Mouse (Mus musculus): ENCODE measurements around the gene Mtg1. TPM values are rescaled to one million over a fixed set of nuclear protein-coding genes. Genes with fewer than 3 reads are reported as not detected.

Mtg1 gene
- 15.7 and 16.2 TPM in 2 replicates for polyA plus RNA-seq (2012; rRNA removed)

DNA sequence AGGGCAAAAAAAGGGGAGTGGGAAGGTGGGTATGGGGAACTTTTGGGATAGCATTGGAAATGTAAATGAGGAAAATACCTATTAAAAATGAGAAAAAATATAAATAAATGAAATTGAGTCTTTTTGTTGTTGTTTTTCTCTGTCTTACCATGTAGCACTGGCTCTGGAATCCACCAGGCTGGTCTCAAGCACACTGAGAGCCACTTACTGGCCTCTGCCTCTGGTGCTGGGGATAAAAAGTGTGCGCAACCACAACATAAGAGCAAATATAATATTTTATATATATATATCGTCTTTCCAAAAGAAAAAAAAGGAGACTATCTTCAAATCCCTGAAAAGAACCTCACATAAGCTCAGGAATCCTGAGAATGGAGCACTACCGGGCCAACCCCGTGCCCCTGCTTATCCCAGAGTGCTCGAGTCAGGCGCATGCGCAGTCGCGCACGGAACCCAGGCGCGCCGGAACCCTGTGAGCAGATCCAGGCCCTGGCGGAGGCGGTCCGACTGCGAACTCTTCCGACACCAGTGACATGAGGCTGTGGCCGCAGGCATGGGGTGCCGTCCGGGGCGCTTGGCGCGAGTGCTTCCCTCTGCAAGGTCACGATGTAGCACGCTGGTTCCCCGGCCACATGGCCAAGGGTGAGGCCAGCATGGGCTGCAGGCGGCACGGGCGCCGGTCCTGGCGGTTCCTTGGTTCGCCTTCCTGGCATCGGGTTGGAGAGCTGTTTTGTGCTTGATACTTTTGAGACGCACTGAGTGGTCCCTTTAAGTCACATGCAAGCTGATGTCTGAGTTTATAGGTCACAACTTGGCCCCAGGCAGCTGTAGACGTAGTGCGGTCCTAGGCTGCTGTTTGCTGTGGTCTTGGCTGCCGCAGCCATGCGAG lies at the start of gene Mtg1:
Mtg1 (plus strand) TSS at position 430 of the 886 bp plus-strand sequence.

DNA sequence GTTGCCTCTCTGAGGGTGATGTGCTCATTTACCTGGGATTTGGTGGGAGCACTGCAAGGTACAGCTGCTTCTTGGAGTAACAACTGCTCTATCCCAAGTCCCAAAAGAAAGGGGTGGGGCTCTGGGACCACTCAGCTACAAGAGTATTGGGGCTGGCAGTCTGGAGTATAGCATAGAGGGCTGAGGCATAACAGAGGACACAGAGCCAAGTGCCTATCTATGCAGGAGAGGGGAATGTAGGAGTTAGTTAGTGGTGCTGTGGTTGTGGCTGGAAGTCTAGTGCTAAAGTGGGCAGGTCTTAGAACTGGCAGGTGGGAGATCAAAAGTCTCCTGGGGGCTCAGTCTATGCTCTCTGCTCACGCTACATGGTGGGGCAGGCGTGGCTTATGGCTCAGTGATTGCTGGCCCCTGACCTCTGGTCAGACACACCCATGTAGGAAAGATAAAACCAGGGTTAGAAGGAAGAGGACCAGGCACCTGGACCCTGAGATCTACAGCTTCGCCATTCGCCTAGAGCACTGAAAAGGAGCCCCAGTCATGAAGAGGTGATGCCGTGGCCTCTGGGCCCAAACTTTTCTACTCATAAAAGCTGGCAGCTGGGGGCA lies 44.3 kb upstream of the Mtg1 start, which contains the start of gene Prap1:
Prap1 (plus strand) TSS at position 472 of the 605 bp plus-strand sequence.

GRCm38 (mm10) chr7:140101993-140102860 lies 35.1 kb upstream of the Mtg1 start, which contains the start of gene Fuom:
Gene Fuom, minus strand, starts transcription at chr7:140102441.

DNA sequence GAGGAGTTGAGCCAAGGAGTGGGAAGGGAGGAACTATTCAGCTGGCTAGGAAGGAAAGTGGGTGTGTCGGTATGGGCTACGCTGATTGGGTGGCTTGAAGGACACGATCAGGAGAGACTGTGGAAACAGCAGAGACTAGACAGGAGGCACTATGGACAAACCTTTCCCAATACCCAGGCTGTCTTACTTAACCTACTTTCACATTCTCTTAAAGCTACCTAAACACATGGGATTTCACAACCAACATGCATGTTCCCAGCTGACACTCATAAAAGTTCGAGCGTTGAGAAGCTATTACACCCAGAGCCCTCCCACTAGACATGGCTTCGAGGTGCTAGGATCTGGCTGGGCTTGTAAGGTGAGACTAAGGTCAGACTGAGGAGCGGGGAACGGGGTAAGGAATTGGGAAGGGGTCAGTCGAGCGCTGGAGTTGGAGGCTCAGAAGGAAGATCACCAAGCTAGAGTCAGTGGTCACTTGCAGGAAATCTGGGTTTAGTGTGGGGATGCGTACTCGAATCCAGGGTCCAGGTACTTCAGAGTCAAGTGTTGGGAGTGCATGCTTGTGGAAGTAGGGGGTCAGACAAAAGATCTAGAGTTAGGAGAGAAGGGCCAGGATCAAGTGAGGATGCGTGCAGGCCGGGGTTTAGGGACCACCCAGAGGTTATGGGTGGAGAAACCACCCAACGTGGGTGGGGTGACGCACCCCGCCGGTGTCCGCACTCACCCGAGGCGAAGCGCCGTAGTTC lies 21.6 kb upstream of the Mtg1 start, which contains the start of gene Paox:
Paox (plus strand) TSS at position 217 of the 746 bp plus-strand sequence.

GRCm38 (mm10) chr7:140116329-140117054 lies 20.9 kb upstream of the Mtg1 start, which contains the start of gene Echs1:
Gene Echs1, minus strand, starts transcription at chr7:140116476.

GRCm38 (mm10) chr7:140154218-140154927 lies 17.0 kb downstream of the Mtg1 start, which contains the start of gene Sprn:
Gene Sprn, minus strand, starts transcription at chr7:140154877.

DNA sequence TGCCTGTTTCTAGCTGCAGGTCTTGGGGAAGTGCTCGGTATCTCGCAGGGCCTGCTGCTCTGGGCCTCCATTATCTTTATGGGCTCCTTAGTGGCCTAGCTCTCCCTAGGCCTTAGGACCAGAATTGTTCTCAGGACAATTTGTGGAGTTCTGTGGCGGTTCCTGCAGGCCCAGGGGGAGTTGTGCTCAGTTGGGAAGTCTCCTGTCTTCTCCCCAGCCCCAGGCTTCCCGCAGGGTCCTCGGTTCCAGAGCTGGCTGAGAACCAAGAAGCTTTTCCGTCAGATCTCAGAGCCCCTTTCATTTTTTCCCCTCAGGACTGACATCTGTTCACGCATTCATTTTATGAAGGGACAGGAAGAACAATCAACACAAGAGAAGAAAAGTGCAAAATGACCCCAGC lies 27.3 kb downstream of the Mtg1 start, which contains the start of gene Olfr522:
Olfr522 (minus strand) TSS at position 101 of the 400 bp plus-strand sequence.

DNA sequence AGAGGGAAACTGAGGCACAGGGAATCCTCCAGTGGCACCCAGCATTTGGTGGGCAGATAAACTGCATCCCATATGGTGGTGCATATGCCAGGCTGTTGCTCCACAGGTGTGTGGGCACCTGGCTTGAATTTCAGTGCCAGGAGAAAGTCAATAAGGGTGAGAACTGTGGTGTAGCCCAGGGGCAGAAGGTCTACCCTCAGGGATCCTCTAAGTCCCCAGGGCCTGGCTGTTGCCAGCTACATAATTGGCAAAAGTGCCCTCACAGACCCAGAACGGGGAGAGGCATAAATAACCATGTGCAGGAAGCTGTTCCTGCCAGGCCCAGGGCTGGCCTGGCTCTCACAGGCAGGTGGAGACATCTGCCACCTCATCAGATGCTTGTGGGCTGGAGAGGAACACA lies 35.6 kb downstream of the Mtg1 start, which contains the start of gene Olfr523:
Olfr523 (plus strand) TSS at position 282 of the 400 bp plus-strand sequence.

Other genes starting within 250 kb of the Mtg1 start
- gene Kndc1, start 242.9 kb upstream of the Mtg1 start, polyA plus RNA-seq (2012; rRNA removed), result 0.01 TPM in 1 of 2 replicates, not detected in the other
- not detected in 2 replicates for gene Utf1, start 193.8 kb upstream of the Mtg1 start, polyA plus RNA-seq (2012; rRNA removed)
- gene 6430531B16Rik, start 158.8 kb upstream of the Mtg1 start, polyA plus RNA-seq (2012; rRNA removed), result 0.02 and 0.03 TPM in 2 replicates
- 4.0 and 5.6 TPM in 2 replicates for gene Adam8, start 145.0 kb upstream of the Mtg1 start, polyA plus RNA-seq (2012; rRNA removed)
- gene Zfp511, start 101.2 kb upstream of the Mtg1 start, polyA plus RNA-seq (2012; rRNA removed), result 23.0 and 29.2 TPM in 2 replicates
- 12.7 and 13.4 TPM in 2 replicates for gene Tubgcp2, start 100.9 kb upstream of the Mtg1 start, polyA plus RNA-seq (2012; rRNA removed)
- not detected in 2 replicates for gene Msx3, start 88.5 kb upstream of the Mtg1 start, polyA plus RNA-seq (2012; rRNA removed)
- gene Caly, start 55.0 kb upstream of the Mtg1 start, polyA plus RNA-seq (2012; rRNA removed), result 0.10 and 0.16 TPM in 2 replicates
- 0.13 and 2.6 TPM in 2 replicates for gene Prap1, start 44.2 kb upstream of the Mtg1 start, polyA plus RNA-seq (2012; rRNA removed)
- 41.2 and 46.1 TPM in 2 replicates for gene Fuom, start 35.1 kb upstream of the Mtg1 start, polyA plus RNA-seq (2012; rRNA removed)
- gene Paox, start 21.8 kb upstream of the Mtg1 start, polyA plus RNA-seq (2012; rRNA removed), result 23.8 and 27.8 TPM in 2 replicates
- gene Echs1, start 21.1 kb upstream of the Mtg1 start, polyA plus RNA-seq (2012; rRNA removed), result 112 and 123 TPM in 2 replicates
- 0.01 and 0.04 TPM in 2 replicates for gene Sprn, start 17.3 kb downstream of the Mtg1 start, polyA plus RNA-seq (2012; rRNA removed)
- gene Olfr522, start 27.2 kb downstream of the Mtg1 start, polyA plus RNA-seq (2012; rRNA removed), result not detected in 2 replicates
- gene Olfr523, start 35.7 kb downstream of the Mtg1 start, polyA plus RNA-seq (2012; rRNA removed), result not detected in 2 replicates
- gene Olfr524, start 68.4 kb downstream of the Mtg1 start, polyA plus RNA-seq (2012; rRNA removed), result not detected in 2 replicates
- gene Cd163l1, start 80.7 kb downstream of the Mtg1 start, polyA plus RNA-seq (2012; rRNA removed), result 0.05 and 0.06 TPM in 2 replicates
- gene 5830411N06Rik, start 109.7 kb downstream of the Mtg1 start, polyA plus RNA-seq (2012; rRNA removed), result 0.01 TPM in 1 of 2 replicates, not detected in the other
- not detected in 2 replicates for gene Olfr525, start 183.3 kb downstream of the Mtg1 start, polyA plus RNA-seq (2012; rRNA removed)
- gene Olfr527, start 196.5 kb downstream of the Mtg1 start, polyA plus RNA-seq (2012; rRNA removed), result not detected in 2 replicates
- gene Olfr60, start 224.1 kb downstream of the Mtg1 start, polyA plus RNA-seq (2012; rRNA removed), result not detected in 2 replicates
- not detected in 2 replicates for gene Olfr530, start 238.8 kb downstream of the Mtg1 start, polyA plus RNA-seq (2012; rRNA removed)